Mouse (Mus musculus): ENCODE results near the gene Pcid2. TPM values are rescaled to one million over a fixed set of nuclear protein-coding genes. Genes with fewer than 3 reads are reported as not detected.

Gene Pcid2
- polyA plus RNA-seq, 1 experiment from 2014 or later: 30.2 TPM

Small RNA genes lying within 50 kb of the gene (microRNA-seq; reads per million reads assigned to microRNA genes)
- gene Mir7065: not detected

Other genes with a start within 250 kb of the Pcid2 start
- gene Mcf2l, start 231.7 kb downstream of the Pcid2 start, polyA plus RNA-seq (2015; fragmentation: Nextera tagmentation; extraction: Ambion mirVana): 13.3 and 14.1 TPM in 2 replicates
- gene F7, start 79.4 kb downstream of the Pcid2 start, polyA plus RNA-seq (2015; fragmentation: Nextera tagmentation; extraction: Ambion mirVana): 0.13 and 0.18 TPM in 2 replicates
- gene F10, start 68.2 kb downstream of the Pcid2 start, polyA plus RNA-seq (2015; fragmentation: Nextera tagmentation; extraction: Ambion mirVana): 27.6 and 42.9 TPM in 2 replicates
- 13.0 and 18.5 TPM in 2 replicates for gene Proz, start 44.5 kb downstream of the Pcid2 start, polyA plus RNA-seq (2015; fragmentation: Nextera tagmentation; extraction: Ambion mirVana)
- 81.5 and 84.7 TPM in 2 replicates for gene Cul4a, start 162 bp upstream of the Pcid2 start, polyA plus RNA-seq (2015; fragmentation: Nextera tagmentation; extraction: Ambion mirVana)
- gene Lamp1, start 53.7 kb upstream of the Pcid2 start, polyA plus RNA-seq (2015; fragmentation: Nextera tagmentation; extraction: Ambion mirVana): 256 and 550 TPM in 2 replicates
- 71.7 and 75.3 TPM in 2 replicates for gene Grtp1, start 95.2 kb upstream of the Pcid2 start, polyA plus RNA-seq (2015; fragmentation: Nextera tagmentation; extraction: Ambion mirVana)
- gene Adprhl1, start 148.7 kb upstream of the Pcid2 start, polyA plus RNA-seq (2015; fragmentation: Nextera tagmentation; extraction: Ambion mirVana): 0.29 and 0.40 TPM in 2 replicates
- 16.9 and 17.7 TPM in 2 replicates for gene Dcun1d2, start 182.7 kb upstream of the Pcid2 start, polyA plus RNA-seq (2015; fragmentation: Nextera tagmentation; extraction: Ambion mirVana)
- 28.0 and 32.5 TPM in 2 replicates for gene Tmco3, start 182.7 kb upstream of the Pcid2 start, polyA plus RNA-seq (2015; fragmentation: Nextera tagmentation; extraction: Ambion mirVana)
- gene Tfdp1, start 233.3 kb upstream of the Pcid2 start, polyA plus RNA-seq (2015; fragmentation: Nextera tagmentation; extraction: Ambion mirVana): 116 and 123 TPM in 2 replicates